Mouse (Mus musculus) hindbrain, embryonic 13.5 days (tissue): ENCODE measurements around the gene Fry. TPM values are rescaled to one million over a fixed set of nuclear protein-coding genes. Genes with fewer than 3 reads are reported as not detected.
"Not testable (repeated sequence)": the region's sequence is repeated elsewhere in the genome, so short reads cannot be mapped to it uniquely, and the experiment has no call there.

Experiments used
- ATAC-seq: fragments of 200-750 bp; cut with Nextera tagmentation; 2 replicates; pipeline ENCODE4 v1.8.0; 2017; ENCODE audit warnings: moderate TSS enrichment; ENCODE audit not compliant: low FRiP score
- H3K27ac ChIP-seq: fragments of 300-500 bp; sonication (generic); 2 replicates; pipeline ENCODE4 v1.5.1; 2015; ENCODE audit warnings: inconsistent platforms, mild to moderate bottlenecking, moderate library complexity
- H3K27me3 ChIP-seq: fragments of 300-500 bp; sonication (generic); 2 replicates; pipeline ENCODE4 v1.6.1; 2015; ENCODE audit warnings: mild to moderate bottlenecking, inconsistent platforms
- H3K36me3 ChIP-seq: fragments of 300-500 bp; sonication (generic); 2 replicates; pipeline ENCODE4 v1.6.1; 2015; ENCODE audit warnings: mild to moderate bottlenecking, inconsistent platforms
- H3K4me1 ChIP-seq: fragments of 300-500 bp; sonication (generic); replicated peaks from 2 replicates; pipeline ENCODE4 v1.6.1; 2015; ENCODE audit warnings: inconsistent platforms
- H3K4me2 ChIP-seq: fragments of 300-500 bp; sonication (generic); 2 replicates; pipeline ENCODE4 v1.6.1; 2015; ENCODE audit warnings: inconsistent platforms, mild to moderate bottlenecking, moderate library complexity
- H3K4me3 ChIP-seq: fragments of 300-500 bp; sonication (generic); 2 replicates; pipeline ENCODE4 v1.5.1; 2015; ENCODE audit warnings: mild to moderate bottlenecking, inconsistent platforms
- H3K9ac ChIP-seq: fragments of 300-500 bp; sonication (generic); 2 replicates; pipeline ENCODE4 v1.6.1; 2015; ENCODE audit warnings: mild to moderate bottlenecking, inconsistent platforms
- H3K9me3 ChIP-seq: fragments of 300-500 bp; sonication (generic); 2 replicates; pipeline ENCODE4 v1.6.1; 2016; ENCODE audit warnings: inconsistent platforms
- WGBS: fragments of 180-500 bp; shearing (Covaris S2); methylation state at CpG from one replicate; pipeline ENCODE4 v1.1.7; 2015; 5-methylcytosine and 5-hydroxymethylcytosine counted together
- polyA plus RNA-seq: library from polyadenylated mRNA; unstranded; fragments of >200 nt; fragmentation: Nextera tagmentation; extraction: Ambion mirVana; gene quantifications from 2 replicates; pipeline ENCODE4 v1.2.1, GENCODE M21; 2015

The Fry gene
- polyA plus RNA-seq, 1 experiment from 2014 or later, result 40.7 TPM

DNA sequence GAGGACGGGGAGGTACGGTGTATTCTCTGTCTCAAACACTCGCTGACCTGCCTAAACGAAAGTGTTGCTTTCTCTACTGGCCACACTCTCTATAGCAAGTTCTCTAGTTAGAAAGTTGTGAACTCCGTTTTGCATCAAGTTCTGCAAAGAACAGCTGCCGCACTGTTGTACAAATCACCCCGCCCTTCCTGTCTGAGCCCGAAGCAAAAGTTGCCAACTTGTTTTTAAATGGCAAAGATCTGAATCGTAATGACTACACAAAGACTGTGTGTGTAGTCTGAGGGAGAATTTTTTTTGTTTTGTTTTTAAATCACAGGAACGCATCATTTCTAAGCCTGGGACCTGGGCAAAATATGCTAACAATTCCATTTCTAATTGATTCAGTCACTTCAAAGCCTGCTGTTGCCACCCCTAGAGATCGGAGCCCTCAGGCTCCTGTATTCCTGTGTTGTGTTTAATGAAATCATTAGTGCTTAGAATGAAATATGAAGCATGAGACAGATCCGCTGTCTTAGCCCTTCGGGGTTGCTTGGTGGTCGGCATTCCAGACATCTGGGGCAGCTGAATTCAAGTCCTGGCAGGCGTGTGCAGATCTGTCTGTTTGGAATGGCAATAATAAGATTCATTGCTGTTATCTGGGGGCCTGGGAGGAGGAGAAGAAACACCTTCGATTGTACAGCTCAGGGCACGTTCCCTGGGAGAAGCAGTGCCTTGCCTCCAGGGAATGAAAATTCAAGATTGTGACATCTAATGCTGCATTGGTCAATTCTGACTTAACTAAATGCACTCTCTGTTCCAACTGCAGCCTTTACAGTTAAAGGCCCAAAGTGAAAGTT is 339.7 kb downstream of the Fry start:
- H3K4me3 ChIP-seq, result no peak overlapping the region
- peaks cover 79% of the 10 kb centered on the region for H3K36me3 ChIP-seq
- H3K27ac ChIP-seq, result no peak overlapping the region
- ATAC-seq, result no peak
- no peaks in the 10 kb centered on the region for H3K9me3 ChIP-seq
- 54% methylated on average over 17 of the region's 17 CpGs for WGBS
- H3K9ac ChIP-seq, result no peak overlapping the region
- H3K27me3 ChIP-seq, result no peaks in the 10 kb centered on the region
- H3K4me1 ChIP-seq, result peaks cover 15% of the 10 kb centered on the region; the same call in 1 of the 2 replicates
- no peak overlapping the region for H3K4me2 ChIP-seq

DNA sequence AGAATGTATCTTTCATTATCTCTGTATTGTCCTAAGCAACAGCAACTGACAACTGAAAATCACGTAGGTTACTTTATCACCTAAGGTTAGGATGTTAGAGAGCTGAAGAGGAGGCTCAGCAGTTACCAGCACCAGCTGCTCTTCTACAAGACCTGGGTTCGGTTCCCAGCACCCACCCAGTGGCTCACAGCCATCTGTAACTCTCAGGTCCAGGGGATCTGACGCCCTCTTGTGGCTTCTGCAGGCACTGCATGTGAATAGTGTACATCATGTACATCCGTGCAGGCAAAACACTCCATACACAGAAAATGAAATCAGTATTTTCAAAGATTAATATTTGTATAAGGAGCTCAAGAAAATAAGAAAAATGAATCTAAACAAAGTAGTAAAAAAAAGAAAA is 341.4 kb downstream of the Fry start:
- no peak overlapping the region for H3K27ac ChIP-seq
- no peaks in the 10 kb centered on the region for H3K9me3 ChIP-seq
- H3K36me3 ChIP-seq, result peaks cover 72% of the 10 kb centered on the region
- no peaks in the 10 kb centered on the region for H3K27me3 ChIP-seq
- no peak overlapping the region for H3K4me3 ChIP-seq
- H3K9ac ChIP-seq, result no peak overlapping the region
- H3K4me1 ChIP-seq, result peaks cover 15% of the 10 kb centered on the region; the same call in 1 of the 2 replicates
- 81% methylated on average over 4 of the region's 4 CpGs for WGBS
- no peak overlapping the region for H3K4me2 ChIP-seq
- no peak for ATAC-seq

DNA sequence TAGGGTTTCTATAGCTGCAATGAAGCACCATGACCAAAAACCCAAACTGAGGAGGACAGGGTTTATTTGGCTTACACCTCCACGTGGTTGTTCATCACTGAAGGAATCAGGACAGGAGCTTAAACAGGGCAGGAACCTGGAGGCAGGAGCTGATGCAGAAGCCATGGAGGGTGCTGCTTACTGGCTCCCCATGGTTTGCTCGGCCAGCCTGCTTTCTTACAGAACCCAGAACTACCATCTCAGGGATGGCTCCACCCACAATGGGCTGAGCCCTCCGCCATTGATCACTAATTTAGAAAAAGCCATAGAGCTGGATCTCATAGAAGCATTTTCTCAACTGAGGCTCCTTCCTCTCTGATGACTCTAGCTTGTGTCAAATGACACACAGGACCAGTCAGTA is 346.3 kb downstream of the Fry start:
- WGBS, result 83% methylated on average over 3 of the region's 3 CpGs
- H3K27me3 ChIP-seq, result no peaks in the 10 kb centered on the region
- ATAC-seq, result no peak
- H3K9me3 ChIP-seq, result no peaks in the 10 kb centered on the region
- no peak overlapping the region for H3K27ac ChIP-seq
- no peak overlapping the region for H3K9ac ChIP-seq
- H3K4me2 ChIP-seq, result no peak overlapping the region
- no peak overlapping the region for H3K4me3 ChIP-seq
- H3K36me3 ChIP-seq, result peaks cover 57% of the 10 kb centered on the region
- H3K4me1 ChIP-seq, result no peaks in the 10 kb centered on the region

DNA sequence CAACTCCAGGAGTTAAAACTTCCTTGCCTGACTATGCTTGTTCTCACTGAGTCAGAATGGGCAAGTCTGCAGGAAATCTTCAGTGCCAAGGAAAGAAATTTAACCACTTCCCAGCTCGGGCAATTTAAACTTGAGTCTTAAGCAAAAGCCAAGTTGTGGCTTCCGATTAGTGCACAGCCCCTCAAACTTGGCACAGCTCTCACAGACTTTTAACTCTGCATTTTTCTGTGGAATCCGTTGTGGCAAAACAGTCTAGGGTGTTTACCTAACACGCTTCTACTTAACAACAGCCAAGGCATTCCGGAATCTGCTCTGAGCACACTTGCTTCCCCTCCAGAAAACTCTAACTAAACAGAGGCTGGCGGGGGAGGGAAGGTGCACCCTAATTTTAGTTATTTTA is 346.8 kb downstream of the Fry start:
- no peak for ATAC-seq
- H3K4me1 ChIP-seq, result no peaks in the 10 kb centered on the region
- 87% methylated on average over 6 of the region's 6 CpGs for WGBS

DNA sequence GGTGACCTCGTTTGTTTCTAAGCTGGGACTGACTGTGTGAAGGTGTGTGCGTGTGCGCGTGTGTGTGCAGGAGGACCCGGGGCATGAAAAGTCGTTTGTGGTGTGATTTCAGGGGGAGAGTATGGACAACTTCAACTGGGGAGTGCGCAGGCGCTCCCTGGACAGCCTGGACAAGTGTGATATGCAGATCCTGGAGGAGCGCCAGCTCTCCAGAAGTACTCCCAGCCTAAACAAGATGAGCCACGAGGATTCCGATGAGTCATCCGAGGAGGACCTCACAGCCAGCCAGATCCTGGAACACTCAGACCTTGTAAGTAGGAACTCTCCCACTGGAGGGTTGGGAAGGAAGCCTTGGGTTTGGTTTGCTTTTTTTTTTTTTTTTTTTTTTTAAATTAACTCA is 347.7 kb downstream of the Fry start:
- H3K27ac ChIP-seq, result no peak overlapping the region
- no peaks in the 10 kb centered on the region for H3K4me1 ChIP-seq
- no peaks in the 10 kb centered on the region for H3K27me3 ChIP-seq
- H3K9me3 ChIP-seq, result no peaks in the 10 kb centered on the region
- H3K9ac ChIP-seq, result no peak overlapping the region
- WGBS, result 87% methylated on average over 12 of the region's 12 CpGs
- H3K36me3 ChIP-seq, result peaks cover 58% of the 10 kb centered on the region
- H3K4me2 ChIP-seq, result no peak overlapping the region
- ATAC-seq, result no peak
- H3K4me3 ChIP-seq, result no peak overlapping the region

More for the DNA sequence above, 346.8 kb downstream of the Fry start:
- H3K9ac ChIP-seq, result no peak overlapping the region
- H3K9me3 ChIP-seq, result no peaks in the 10 kb centered on the region
- no peaks in the 10 kb centered on the region for H3K27me3 ChIP-seq
- peaks cover 57% of the 10 kb centered on the region for H3K36me3 ChIP-seq
- H3K27ac ChIP-seq, result no peak overlapping the region
- no peak overlapping the region for H3K4me3 ChIP-seq
- H3K4me2 ChIP-seq, result no peak overlapping the region

DNA sequence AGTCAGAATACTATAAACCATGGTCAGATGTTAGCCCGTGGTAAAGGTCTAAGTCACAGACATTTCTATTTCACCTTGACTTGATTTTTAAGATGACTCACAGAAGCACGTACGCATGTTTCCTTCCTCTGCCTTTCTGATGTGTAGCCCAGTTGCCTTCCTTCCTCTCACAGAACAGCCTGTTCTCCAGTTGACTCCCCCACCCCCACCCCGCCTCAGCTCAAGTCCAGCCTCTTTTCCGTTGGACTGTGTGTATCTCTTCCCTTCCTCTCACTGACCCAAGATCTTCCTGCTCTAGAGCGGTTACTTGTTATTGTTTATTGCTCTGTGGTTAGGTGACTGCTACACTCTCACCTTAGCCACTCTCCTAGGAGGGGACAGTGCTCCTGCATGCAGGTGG is 350.0 kb downstream of the Fry start:
- Histone ChIP-seq H3K4me2 (no peak overlapping the region), H3K9me3 (no peaks in the 10 kb centered on the region), H3K4me1 (no peaks in the 10 kb centered on the region), H3K9ac (no peak overlapping the region), H3K4me3 (no peak overlapping the region), H3K36me3 (peaks cover 72% of the 10 kb centered on the region), H3K27ac (no peak overlapping the region), H3K27me3 (no peaks in the 10 kb centered on the region)
- WGBS, result 72% methylated on average over 6 of the region's 6 CpGs
- ATAC-seq, result no peak

DNA sequence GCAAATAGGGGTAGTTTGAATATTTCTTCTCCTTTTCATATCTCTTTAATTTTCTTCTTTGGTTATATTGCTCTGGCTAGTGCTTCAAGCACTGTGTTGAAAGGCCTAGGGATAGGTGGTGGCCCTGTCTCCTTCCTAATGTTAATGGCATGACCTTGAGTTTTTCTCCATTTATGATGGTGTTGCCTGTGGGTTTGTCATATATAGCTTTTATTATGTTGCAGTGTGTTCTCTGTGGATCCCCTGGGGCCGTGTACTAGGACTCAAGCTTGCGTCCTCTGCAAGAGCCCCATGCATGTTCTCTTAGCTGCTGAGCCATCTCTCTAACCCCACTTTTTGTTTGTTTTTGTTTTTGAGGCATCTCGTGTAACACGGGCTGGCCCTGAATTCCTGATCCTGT is 358.9 kb downstream of the Fry start:
- H3K9me3 ChIP-seq, result no peaks in the 10 kb centered on the region
- H3K27ac ChIP-seq, result no peak overlapping the region
- H3K4me1 ChIP-seq, result no peaks in the 10 kb centered on the region
- no peak overlapping the region for H3K4me3 ChIP-seq
- H3K36me3 ChIP-seq, result peaks cover 60% of the 10 kb centered on the region
- H3K9ac ChIP-seq, result no peak overlapping the region
- no peak for ATAC-seq
- no peaks in the 10 kb centered on the region for H3K27me3 ChIP-seq
- WGBS, result 80% methylated on average over 4 of the region's 4 CpGs
- H3K4me2 ChIP-seq, result no peak overlapping the region

DNA sequence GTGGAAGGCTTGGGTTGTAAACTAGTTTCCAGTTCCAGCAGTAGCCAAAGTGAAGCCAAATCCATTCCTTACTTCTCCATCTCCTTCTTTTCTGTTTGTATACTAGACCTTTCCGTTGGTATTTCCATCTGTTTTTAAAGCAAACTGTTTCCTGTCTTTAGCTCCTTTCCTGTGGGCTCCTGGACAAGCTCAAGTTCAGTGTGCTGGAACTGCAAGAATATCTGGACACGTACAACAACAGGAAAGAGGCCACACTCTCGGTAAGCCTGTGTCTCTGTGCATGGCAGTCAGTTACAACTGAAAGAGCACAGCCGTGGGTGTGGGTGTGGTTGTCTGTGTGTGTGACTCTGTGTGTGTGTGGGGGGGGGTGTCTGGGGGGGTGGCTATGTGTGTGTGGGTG is 360.2 kb downstream of the Fry start:
- H3K36me3 ChIP-seq, result peaks cover 60% of the 10 kb centered on the region

DNA sequence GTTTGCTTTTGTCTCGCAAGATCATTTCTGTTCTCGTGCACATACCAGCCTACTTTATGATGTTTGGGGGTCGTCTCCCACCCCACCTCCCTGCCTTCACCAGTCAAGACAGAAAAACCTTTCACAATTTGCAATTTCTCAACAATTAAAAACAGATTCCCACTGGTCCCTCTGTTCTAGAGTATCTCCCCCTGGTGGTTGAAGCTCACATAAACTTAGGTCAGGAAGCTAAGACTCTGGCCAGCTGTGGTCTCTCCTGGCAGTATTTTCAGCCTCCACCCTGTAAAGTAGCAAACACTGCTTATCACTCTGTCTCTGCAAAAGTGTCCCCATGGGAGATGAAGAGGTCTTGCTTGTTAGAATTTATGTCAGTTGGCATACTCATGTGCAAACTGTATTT is 366.8 kb downstream of the Fry start:
- ATAC-seq, result no peak
- Histone ChIP-seq H3K4me3 (no peak overlapping the region), H3K4me1 (no peaks in the 10 kb centered on the region), H3K36me3 (peaks cover 51% of the 10 kb centered on the region), H3K27ac (no peak overlapping the region), H3K27me3 (no peaks in the 10 kb centered on the region), H3K9ac (no peak overlapping the region), H3K4me2 (no peak overlapping the region), H3K9me3 (no peaks in the 10 kb centered on the region)
- 69% methylated on average over 3 of the region's 3 CpGs for WGBS

More for the DNA sequence above, 360.2 kb downstream of the Fry start:
- Histone ChIP-seq H3K9me3 (no peaks in the 10 kb centered on the region), H3K27me3 (no peaks in the 10 kb centered on the region), H3K4me2 (no peak overlapping the region), H3K4me3 (no peak overlapping the region), H3K4me1 (no peaks in the 10 kb centered on the region), H3K9ac (no peak overlapping the region), H3K27ac (no peak overlapping the region)
- WGBS, result 79% methylated on average over 4 of the region's 4 CpGs
- ATAC-seq, result no peak

DNA sequence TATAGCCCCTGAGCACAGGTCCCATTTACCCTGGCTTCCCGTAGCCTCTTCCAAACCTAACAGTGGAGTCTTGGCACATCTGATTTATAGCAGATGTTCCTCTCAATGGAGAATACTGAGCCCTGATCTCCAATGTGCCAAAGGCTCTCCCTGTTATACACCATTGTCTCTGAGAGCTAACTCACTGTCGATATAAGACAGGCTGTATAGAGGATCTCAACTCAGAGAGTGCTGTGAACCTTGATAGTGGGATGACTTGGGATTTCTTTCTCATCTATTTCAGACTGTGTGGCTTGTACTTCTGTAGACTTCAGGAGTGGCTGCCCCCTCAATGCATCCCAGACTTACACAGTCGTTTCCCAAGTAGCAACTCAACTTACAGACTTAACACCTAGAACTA is 371.8 kb downstream of the Fry start:
- Histone ChIP-seq H3K4me2 (no peak overlapping the region), H3K9ac (no peak overlapping the region), H3K27me3 (no peaks in the 10 kb centered on the region), H3K36me3 (peaks cover 44% of the 10 kb centered on the region), H3K9me3 (no peaks in the 10 kb centered on the region), H3K27ac (no peak overlapping the region), H3K4me3 (no peak overlapping the region), H3K4me1 (no peaks in the 10 kb centered on the region)
- WGBS, result 87% methylated on average over 3 of the region's 3 CpGs
- ATAC-seq, result no peak

DNA sequence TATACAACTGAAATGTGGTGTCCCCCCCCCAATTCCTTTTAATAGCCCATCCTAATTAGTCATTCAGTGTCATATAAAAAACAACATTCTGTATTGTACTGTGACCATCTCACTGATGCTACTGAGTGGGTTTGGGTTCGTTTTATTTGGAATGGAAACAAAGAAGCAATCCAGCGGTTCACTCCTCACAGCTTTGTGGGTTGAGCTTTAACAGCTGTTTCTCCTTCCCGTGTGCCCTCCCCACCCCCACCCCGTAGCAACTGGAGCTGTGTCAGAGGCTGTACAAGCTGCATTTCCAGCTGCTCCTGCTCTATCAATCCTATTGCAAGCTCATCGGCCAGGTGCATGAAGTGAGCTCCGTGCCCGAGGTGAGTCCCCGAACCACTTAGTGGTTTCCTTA is 372.4 kb downstream of the Fry start:
- H3K4me2 ChIP-seq, result no peak overlapping the region
- WGBS, result 80% methylated on average over 8 of the region's 8 CpGs
- ATAC-seq, result no peak
- no peak overlapping the region for H3K27ac ChIP-seq
- no peaks in the 10 kb centered on the region for H3K9me3 ChIP-seq
- no peaks in the 10 kb centered on the region for H3K4me1 ChIP-seq
- no peak overlapping the region for H3K4me3 ChIP-seq
- peaks cover 49% of the 10 kb centered on the region for H3K36me3 ChIP-seq
- no peak overlapping the region for H3K9ac ChIP-seq
- no peaks in the 10 kb centered on the region for H3K27me3 ChIP-seq

DNA sequence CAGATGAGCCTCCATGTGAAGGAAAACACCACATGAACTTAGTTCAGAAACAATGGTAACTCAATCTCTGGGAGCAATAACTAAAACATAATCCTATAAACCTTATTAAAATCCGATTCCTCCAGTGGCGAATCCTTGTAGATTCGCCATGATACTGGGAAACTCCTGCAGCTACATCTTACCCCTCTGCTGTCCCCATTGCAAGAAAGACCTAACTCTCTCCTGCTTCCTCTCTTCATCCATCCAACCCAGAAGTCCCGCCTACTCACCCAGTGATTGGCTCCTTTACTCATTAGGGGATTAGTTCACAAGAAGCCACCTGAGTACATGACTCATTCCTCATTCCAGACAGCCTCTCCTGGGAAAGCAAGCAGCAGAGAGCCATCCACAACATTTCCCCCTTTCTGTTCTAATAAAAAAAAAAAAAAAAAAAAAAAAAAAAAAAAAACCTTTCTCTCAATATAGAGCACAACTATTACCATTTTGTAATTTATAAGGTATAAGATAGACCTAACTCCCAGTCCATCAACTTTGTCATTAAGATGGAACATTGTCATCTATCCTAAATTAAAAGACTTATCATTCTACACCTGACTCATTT is 373.2 kb downstream of the Fry start:
- not testable (repeated sequence) for H3K4me3 ChIP-seq, ATAC-seq, H3K9ac ChIP-seq, H3K27me3 ChIP-seq, H3K4me1 ChIP-seq, H3K9me3 ChIP-seq, H3K27ac ChIP-seq, H3K4me2 ChIP-seq
- WGBS, result 88% methylated on average over 4 of the region's 4 CpGs
- H3K36me3 ChIP-seq, result peaks cover 57% of the 10 kb centered on the region

DNA sequence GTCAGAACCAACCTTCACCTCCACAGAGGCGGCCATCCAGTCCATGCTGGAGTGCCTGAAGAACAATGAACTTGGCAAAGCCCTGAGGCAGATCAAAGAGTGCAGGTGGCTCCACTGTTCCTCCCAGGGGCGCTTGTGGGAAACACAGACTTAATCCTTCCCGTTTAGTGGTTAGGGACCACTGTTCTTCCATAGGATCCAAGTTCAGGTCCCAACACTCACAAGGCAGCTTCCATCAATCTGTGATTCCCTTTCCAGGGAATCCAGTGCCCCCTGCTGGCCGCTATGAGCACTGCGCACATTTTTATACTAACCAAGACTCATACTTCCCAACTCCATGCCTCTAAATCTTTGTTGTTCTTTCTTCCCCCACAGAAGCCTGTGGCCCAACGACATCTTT is 377.3 kb downstream of the Fry start:
- Histone ChIP-seq H3K9ac (no peak overlapping the region), H3K36me3 (peaks cover 61% of the 10 kb centered on the region), H3K4me2 (no peak overlapping the region)

More for the DNA sequence above, 377.3 kb downstream of the Fry start:
- 47% methylated on average over 6 of the region's 6 CpGs for WGBS
- no peak for ATAC-seq
- Histone ChIP-seq H3K4me1 (no peaks in the 10 kb centered on the region), H3K9me3 (no peaks in the 10 kb centered on the region), H3K27ac (no peak overlapping the region), H3K4me3 (no peak overlapping the region), H3K27me3 (no peaks in the 10 kb centered on the region)
